Mouse (Mus musculus): Measurements from ENCODE around the gene Fbxo36. TPM values are rescaled to one million over a fixed set of nuclear protein-coding genes. Genes with fewer than 3 reads are reported as not detected.

The Fbxo36 gene
- total RNA-seq, 2 experiments from 2014 or later: 2.0 to 3.4 TPM

GRCm38 (mm10) chr1:84853721-84854120, 14.1 kb downstream of the Fbxo36 start:
- DNase-seq (ENCODE audit: low spot score in 2 of 2): no peak
- intact Hi-C loops (cut with DNase I): no loop called here

GRCm38 (mm10) chr1:84854966-84855365, 15.3 kb downstream of the Fbxo36 start:
- intact Hi-C loops (cut with DNase I): no loop called here

GRCm38 (mm10) chr1:84855756-84856155, 16.1 kb downstream of the Fbxo36 start:
- DNase-seq (ENCODE audit: low spot score in 2 of 2): no peak
- intact Hi-C loops (cut with DNase I): no loop called here

More at GRCm38 (mm10) chr1:84854966-84855365, 15.3 kb downstream of the Fbxo36 start:
- no peak for DNase-seq (ENCODE audit: low spot score in 2 of 2)

GRCm38 (mm10) chr1:84859597-84859996, 20.0 kb downstream of the Fbxo36 start:
- intact Hi-C loops (cut with DNase I): no loop called here

GRCm38 (mm10) chr1:84860360-84861254, 21.0 kb downstream of the Fbxo36 start:
- no peak for DNase-seq (ENCODE audit: low spot score in 2 of 2)

More at GRCm38 (mm10) chr1:84859597-84859996, 20.0 kb downstream of the Fbxo36 start:
- no peak for DNase-seq (ENCODE audit: low spot score in 2 of 2)

GRCm38 (mm10) chr1:84861255-84861630, 21.6 kb downstream of the Fbxo36 start:
- DNase-seq (ENCODE audit: low spot score in 2 of 2): no peak
- intact Hi-C loops (cut with DNase I): no loop called here

More at GRCm38 (mm10) chr1:84860360-84861254, 21.0 kb downstream of the Fbxo36 start:
- intact Hi-C loops (cut with DNase I): no loop called here

- intact Hi-C loops (cut with DNase I): no loop called here
- DNase-seq (ENCODE audit: low spot score in 2 of 2): no peak
Measured at GRCm38 (mm10) chr1:84864645-84865044, 25.0 kb downstream of the Fbxo36 start.

- no peak for DNase-seq (ENCODE audit: low spot score in 2 of 2)
- intact Hi-C loops (cut with DNase I): no loop called here
Measured at GRCm38 (mm10) chr1:84866231-84866630, 26.6 kb downstream of the Fbxo36 start.

- no peak for DNase-seq (ENCODE audit: low spot score in 2 of 2)
- intact Hi-C loops (cut with DNase I): no loop called here
Measured at GRCm38 (mm10) chr1:84866706-84867230, 27.1 kb downstream of the Fbxo36 start.

- intact Hi-C loops (cut with DNase I): no loop called here
- DNase-seq (ENCODE audit: low spot score in 2 of 2): no peak
Measured at GRCm38 (mm10) chr1:84868311-84868710, 28.7 kb downstream of the Fbxo36 start.

- intact Hi-C loops (cut with DNase I): no loop called here
- no peak for DNase-seq (ENCODE audit: low spot score in 2 of 2)
Measured at GRCm38 (mm10) chr1:84868841-84869240, 29.2 kb downstream of the Fbxo36 start.

- intact Hi-C loops (cut with DNase I): no loop called here
- no peak for DNase-seq (ENCODE audit: low spot score in 2 of 2)
Measured at GRCm38 (mm10) chr1:84869498-84869897, 29.9 kb downstream of the Fbxo36 start.

GRCm38 (mm10) chr1:84871131-84871530, 31.5 kb downstream of the Fbxo36 start:
- no peak for DNase-seq (ENCODE audit: low spot score in 2 of 2)
- intact Hi-C loops (cut with DNase I): no loop called here

- no peak for DNase-seq (ENCODE audit: low spot score in 2 of 2)
Measured at GRCm38 (mm10) chr1:84872105-84872504, 32.5 kb downstream of the Fbxo36 start.

GRCm38 (mm10) chr1:84872939-84873338, 33.3 kb downstream of the Fbxo36 start:
- DNase-seq (ENCODE audit: low spot score in 2 of 2): no peak
- intact Hi-C loops (cut with DNase I): no loop called here

More at GRCm38 (mm10) chr1:84872105-84872504, 32.5 kb downstream of the Fbxo36 start:
- intact Hi-C loops (cut with DNase I): no loop called here

GRCm38 (mm10) chr1:84877590-84877989, 37.9 kb downstream of the Fbxo36 start:
- intact Hi-C loops (cut with DNase I): no loop called here
- DNase-seq (ENCODE audit: low spot score in 2 of 2): no peak

- DNase-seq (ENCODE audit: low spot score in 2 of 2): no peak
- intact Hi-C loops (cut with DNase I): no loop called here
Measured at GRCm38 (mm10) chr1:84879571-84880120, 40.0 kb downstream of the Fbxo36 start.

GRCm38 (mm10) chr1:84881248-84882065, 41.8 kb downstream of the Fbxo36 start:
- intact Hi-C loops (cut with DNase I): no loop called here
- DNase-seq (ENCODE audit: low spot score in 2 of 2): peak; percentile 14 to 16

- intact Hi-C loops (cut with DNase I): no loop called here
Measured at GRCm38 (mm10) chr1:84882066-84882532, 42.5 kb downstream of the Fbxo36 start.

GRCm38 (mm10) chr1:84882937-84883336, 43.3 kb downstream of the Fbxo36 start:
- intact Hi-C loops (cut with DNase I): no loop called here
- no peak for DNase-seq (ENCODE audit: low spot score in 2 of 2)

More at GRCm38 (mm10) chr1:84882066-84882532, 42.5 kb downstream of the Fbxo36 start:
- DNase-seq (ENCODE audit: low spot score in 2 of 2): no peak
